10 mouse cellular contexts compared by ENCODE assay signal in the genomic region with DNA sequence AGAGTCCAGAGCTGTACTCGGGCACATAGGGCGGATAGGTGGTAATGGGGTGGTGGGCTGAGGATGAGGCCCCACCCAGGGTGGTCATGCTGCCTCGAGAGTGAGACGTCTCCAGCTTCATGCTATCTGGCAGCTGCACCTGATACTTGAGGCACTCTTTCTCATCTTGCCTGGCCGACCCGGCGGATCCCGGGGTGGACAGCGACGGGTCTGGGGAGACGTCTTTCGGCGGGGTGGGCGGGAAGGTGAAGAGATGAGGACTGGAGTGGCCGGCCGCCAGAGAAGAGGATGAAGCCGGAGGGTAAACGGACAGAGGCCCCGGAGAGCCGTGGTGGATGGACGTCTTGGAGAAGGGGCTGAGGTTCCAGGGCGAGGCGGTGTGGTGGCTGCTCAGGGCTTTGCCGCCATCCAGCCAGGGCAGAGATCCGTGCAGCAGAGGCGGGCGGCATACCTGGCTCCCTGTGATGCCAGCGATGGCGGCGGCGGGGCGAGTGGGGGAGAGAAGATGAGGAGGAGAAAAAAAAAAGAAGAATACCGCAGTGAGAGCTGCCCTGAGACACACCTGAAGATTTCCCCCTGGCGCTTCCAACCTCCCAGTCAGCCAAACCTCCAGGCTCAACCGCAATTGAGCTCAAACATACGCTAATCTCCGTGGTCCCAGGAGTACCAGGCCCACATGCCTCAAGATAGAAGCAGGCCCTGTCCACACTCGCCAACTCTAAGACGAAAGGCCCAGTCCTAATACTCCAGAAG. TPM values are rescaled to one million over a fixed set of nuclear protein-coding genes. Genes with fewer than 3 reads are reported as not detected.
A peak's percentile ranks its signal among the peaks of the same experiment; 100 is the strongest.
DNase-seq lines count a peak whose midpoint lies in the region; ATAC-seq lines count a peak whose summit lies in the region.
"Had no signal": no experiment of that assay in that cellular context is flagged by ENCODE, and none has a peak within 500 bp of the region (broad histone marks: within the 10 kb centered on the region; RNA-seq: fewer than 3 reads in every experiment).

No protein-coding gene starts in this region.

- peak overlapping the region; percentile 64 for H3K4me3 ChIP-seq in heart, embryonic 13.5 days
- H3K4me3 ChIP-seq in hindbrain, embryonic 16.5 days (ENCODE audit: low read length), result peak overlapping the region; percentile 20
- H3K4me3 ChIP-seq in neural tube, embryonic 12.5 days, result 0 out of 2 replicates have a peak overlapping the region, but pooled peaks have one; percentile 9

- no peak overlapping the region for H3K27ac ChIP-seq in heart, embryonic 13.5 days (replicated peaks)
- no peak overlapping the region for H3K27ac ChIP-seq in hindbrain, embryonic 16.5 days (ENCODE audit: low read depth, low read length)
- H3K27ac ChIP-seq in neural tube, embryonic 12.5 days, result no peak overlapping the region

- no peak for DNase-seq in heart, postnatal 4 days
- peak; percentile 37 for DNase-seq in ZHBTc4 (ENCODE audit: low read depth, low spot score)
- DNase-seq in urinary bladder, postnatal 14 days (ENCODE audit: low spot score), result no peak
- DNase-seq in right cerebral cortex, postnatal 14 days, result no peak

- H3K36me3 ChIP-seq in heart, embryonic 13.5 days, result no peaks in the 10 kb centered on the region
- H3K36me3 ChIP-seq in hindbrain, embryonic 16.5 days (ENCODE audit: control insufficient read depth, insufficient read depth, low read length), result no peaks in the 10 kb centered on the region
- no peaks in the 10 kb centered on the region for H3K36me3 ChIP-seq in neural tube, embryonic 12.5 days

- peaks cover 46% of the 10 kb centered on the region for H3K4me1 ChIP-seq in heart, embryonic 13.5 days
- peaks cover 5% of the 10 kb centered on the region; the same call in 1 of the 2 replicates for H3K4me1 ChIP-seq in hindbrain, embryonic 16.5 days (ENCODE audit: control insufficient read depth, insufficient read depth, low read depth, low read length)
- peaks cover 12% of the 10 kb centered on the region for H3K4me1 ChIP-seq in neural tube, embryonic 12.5 days

- no peaks in the 10 kb centered on the region for H3K9me3 ChIP-seq in heart, embryonic 13.5 days
- no peaks in the 10 kb centered on the region for H3K9me3 ChIP-seq in hindbrain, embryonic 16.5 days (ENCODE audit: control insufficient read depth, low read length)
- no peaks in the 10 kb centered on the region for H3K9me3 ChIP-seq in neural tube, embryonic 12.5 days

- peaks cover 87% of the 10 kb centered on the region for H3K27me3 ChIP-seq in heart, embryonic 13.5 days (replicated peaks)
- H3K27me3 ChIP-seq in hindbrain, embryonic 16.5 days (replicated peaks; ENCODE audit: control insufficient read depth, insufficient read depth, low read length), result peaks cover 59% of the 10 kb centered on the region
- H3K27me3 ChIP-seq in neural tube, embryonic 12.5 days (replicated peaks), result peaks cover 84% of the 10 kb centered on the region

- peak overlapping the region; percentile 53 for H3K9ac ChIP-seq in heart, embryonic 13.5 days
- no peak overlapping the region for H3K9ac ChIP-seq in hindbrain, embryonic 16.5 days (ENCODE audit: low read depth, low read length)
- H3K9ac ChIP-seq in neural tube, embryonic 12.5 days, result no peak overlapping the region

- peak overlapping the region; percentile 97 for H3K4me2 ChIP-seq in heart, embryonic 13.5 days
- H3K4me2 ChIP-seq in hindbrain, embryonic 16.5 days (ENCODE audit: low read length), result peak overlapping the region; percentile 24
- peak overlapping the region; percentile 36 for H3K4me2 ChIP-seq in neural tube, embryonic 12.5 days (replicated peaks)

- 14% methylated on average over 39 of the region's 39 CpGs for WGBS in heart, embryonic 13.5 days
- 3% methylated on average over 39 of the region's 39 CpGs for WGBS in hindbrain, embryonic 16.5 days
- 3% methylated on average over 39 of the region's 39 CpGs for WGBS in neural tube, embryonic 12.5 days

- ATAC-seq in heart, embryonic 13.5 days (ENCODE audit: extremely low read depth, insufficient number of reproducible peaks, low FRiP score, low TSS enrichment), result no peak
- no peak for ATAC-seq in hindbrain, embryonic 16.5 days
- no peak for ATAC-seq in neural tube, embryonic 12.5 days (ENCODE audit: low FRiP score, low read depth)
- ATAC-seq in erythroblast, adult 5-6 weeks (replicated peaks; ENCODE audit: low FRiP score, poor library complexity, severe bottlenecking), result no peak

RNA-seq across cellular contexts. Expression of a gene that starts 6.4 kb away (rescaled TPM):
- polyA plus RNA-seq in heart, embryonic 13.5 days (2015; fragmentation: Nextera tagmentation; extraction: Ambion mirVana), result 0.19 and 0.43 TPM in 2 replicates
- total RNA-seq in heart, postnatal 4 days (2021), result not detected
- 0.28 and 0.47 TPM in 2 replicates for polyA plus RNA-seq in hindbrain, embryonic 16.5 days (2015; fragmentation: Nextera tagmentation; extraction: Ambion mirVana)
- 0.23 and 0.72 TPM in 2 replicates for polyA plus RNA-seq in neural tube, embryonic 12.5 days (2016; fragmentation: Nextera tagmentation; extraction: Ambion mirVana)
- total RNA-seq in erythroblast, adult 5-6 weeks (2015; ENCODE audit: low replicate concordance), result not detected in 2 replicates
- total RNA-seq in erythroblast, adult 5-6 weeks (2017; ENCODE audit: low replicate concordance), result not detected in 2 replicates
- polyA plus RNA-seq: large intestine, adult 2 months had no signal

RNA-seq across cellular contexts. Expression of a gene that starts 14.7 kb away (rescaled TPM):
- polyA plus RNA-seq in heart, embryonic 13.5 days (2015; fragmentation: Nextera tagmentation; extraction: Ambion mirVana), result not detected in 2 replicates
- not detected for total RNA-seq in heart, postnatal 4 days (2021)
- 0.35 and 1.1 TPM in 2 replicates for polyA plus RNA-seq in hindbrain, embryonic 16.5 days (2015; fragmentation: Nextera tagmentation; extraction: Ambion mirVana)
- polyA plus RNA-seq in neural tube, embryonic 12.5 days (2016; fragmentation: Nextera tagmentation; extraction: Ambion mirVana), result 0.78 and 0.94 TPM in 2 replicates
- not detected in 2 replicates for total RNA-seq in erythroblast, adult 5-6 weeks (2015; ENCODE audit: low replicate concordance)
- not detected in 2 replicates for total RNA-seq in erythroblast, adult 5-6 weeks (2017; ENCODE audit: low replicate concordance)
- total RNA-seq: ES-E14 had no signal
- polyA plus RNA-seq: large intestine, adult 2 months had no signal

RNA-seq across cellular contexts. Expression of a gene that starts 15.2 kb away (rescaled TPM):
- 3.2 and 3.6 TPM in 2 replicates for polyA plus RNA-seq in heart, embryonic 13.5 days (2015; fragmentation: Nextera tagmentation; extraction: Ambion mirVana)
- 1 to 10 TPM; 1.0 to 1.1 TPM for total RNA-seq in heart, postnatal 4 days (2021)
- polyA plus RNA-seq in hindbrain, embryonic 16.5 days (2015; fragmentation: Nextera tagmentation; extraction: Ambion mirVana), result 27.2 and 33.8 TPM in 2 replicates
- 11.5 and 12.1 TPM in 2 replicates for polyA plus RNA-seq in neural tube, embryonic 12.5 days (2016; fragmentation: Nextera tagmentation; extraction: Ambion mirVana)
- 0.42 and 1.5 TPM in 2 replicates for total RNA-seq in erythroblast, adult 5-6 weeks (2015; ENCODE audit: low replicate concordance)
- total RNA-seq in erythroblast, adult 5-6 weeks (2017; ENCODE audit: low replicate concordance), result 0.56 and 1.4 TPM in 2 replicates

Comparison
In these comparisons a context has a peak if more than half of its experiments do, and no peak if none do; other contexts are left out.
1. H3K4me2 ChIP-seq: peak in every context shown above with its lines; median percentile 97 in heart, embryonic 13.5 days; 36 in neural tube, embryonic 12.5 days; 24 in hindbrain, embryonic 16.5 days.
2. H3K4me3 ChIP-seq: peak in every context shown above with its lines; median percentile 64 in heart, embryonic 13.5 days; 20 in hindbrain, embryonic 16.5 days; 9 in neural tube, embryonic 12.5 days.